8 mouse cellular contexts compared by ENCODE assay signal in genomic region chr3:30105194-30105823, GRCm38 (mm10).
DNase-seq lines count a peak whose midpoint lies in the region; ATAC-seq and TF ChIP-seq lines count a peak whose summit lies in the region.

No protein-coding gene starts in this region.

- H3K36me3 ChIP-seq in intestine, postnatal 0 days (ENCODE audit: control insufficient read depth, insufficient read depth) = no peaks in the 10 kb centered on the region

- no peaks in the 10 kb centered on the region; the same call in none of the 2 replicates for H3K4me1 ChIP-seq in intestine, postnatal 0 days (replicated peaks; ENCODE audit: control insufficient read depth, insufficient read depth, low read length)
- peaks cover 13% of the 10 kb centered on the region for H3K4me1 ChIP-seq in lung, adult 2 months (ENCODE audit: control insufficient read depth, insufficient read depth, low read length)

- no peak for TF ChIP-seq CTCF in intestine, postnatal 0 days (IDR thresholded peaks at IDR 0.05; ENCODE audit: low read depth)
- TF ChIP-seq CTCF in lung, adult 2 months (IDR thresholded peaks at IDR 0.05; ENCODE audit: insufficient read depth, low read length) = no peak

- peak overlapping the region; percentile 13 for H3K4me2 ChIP-seq in intestine, postnatal 0 days (replicated peaks; ENCODE audit: low read depth)

- DNase-seq in gastrocnemius, adult 8-10 months (ENCODE audit: low spot score in 2 of 2) = peak; percentile 20 to 28
- DNase-seq in lung, adult 2 months = peak; percentile 43
- no peak for DNase-seq in ovary, postnatal 10 days (ENCODE audit: low spot score)
- no peak for DNase-seq in left cerebral cortex, adult 11 months (ENCODE audit: low spot score)
- no peak for DNase-seq in left cerebral cortex, postnatal 4 days
- DNase-seq in frontal cortex, adult 2 months (ENCODE audit: extremely low spot score in 1 of 2, low spot score in 1 of 2) = no peak

- no peak overlapping the region for H3K27ac ChIP-seq in intestine, postnatal 0 days (ENCODE audit: low read depth, low read length)

- H3K4me3 ChIP-seq in intestine, postnatal 0 days (ENCODE audit: low read depth, low read length) = no peak overlapping the region
- peak overlapping the region; percentile 11 for H3K4me3 ChIP-seq in lung, adult 2 months (replicated peaks; ENCODE audit: extremely low read depth, low read depth, low read length)

- intact Hi-C loops in left cerebral cortex, postnatal 4 days (cut with DNase I) = no loop called here

- no peak overlapping the region for H3K9ac ChIP-seq in intestine, postnatal 0 days (ENCODE audit: low read depth, low read length)

- no peak for TF ChIP-seq POLR2A in lung, adult 2 months (IDR thresholded peaks at IDR 0.05; ENCODE audit: borderline replicate concordance, extremely low read depth, low read depth, low read length)

- no peaks in the 10 kb centered on the region for H3K9me3 ChIP-seq in intestine, postnatal 0 days (ENCODE audit: control insufficient read depth)

- 46% methylated on average over 15 of the region's 15 CpGs for WGBS in intestine, postnatal 0 days
- WGBS in lung, adult 2 months = 13% methylated on average over 15 of the region's 15 CpGs

- peak; percentile 84 for ATAC-seq in common myeloid progenitor, adult 5-6 weeks (replicated peaks; ENCODE audit: low read depth, poor library complexity, severe bottlenecking)
- no peak for ATAC-seq in intestine, postnatal 0 days

- no peaks in the 10 kb centered on the region for H3K27me3 ChIP-seq in intestine, postnatal 0 days (replicated peaks; ENCODE audit: control insufficient read depth, insufficient read depth, low read length)

Comparison
In these comparisons a context has a peak if more than half of its experiments do, and no peak if none do; other contexts are left out.
1. DNase-seq: peak in gastrocnemius, adult 8-10 months (2 of 2) and lung, adult 2 months (single experiment); none in ovary, postnatal 10 days (single experiment), left cerebral cortex, adult 11 months (single experiment), left cerebral cortex, postnatal 4 days (single experiment) and frontal cortex, adult 2 months (0 of 2).